Mouse (Mus musculus): ENCODE measurements around the gene Nrl. TPM values are rescaled to one million over a fixed set of nuclear protein-coding genes. Genes with fewer than 3 reads are reported as not detected.

The Nrl gene
- polyA plus RNA-seq, 1 experiment, result not detected

DNA sequence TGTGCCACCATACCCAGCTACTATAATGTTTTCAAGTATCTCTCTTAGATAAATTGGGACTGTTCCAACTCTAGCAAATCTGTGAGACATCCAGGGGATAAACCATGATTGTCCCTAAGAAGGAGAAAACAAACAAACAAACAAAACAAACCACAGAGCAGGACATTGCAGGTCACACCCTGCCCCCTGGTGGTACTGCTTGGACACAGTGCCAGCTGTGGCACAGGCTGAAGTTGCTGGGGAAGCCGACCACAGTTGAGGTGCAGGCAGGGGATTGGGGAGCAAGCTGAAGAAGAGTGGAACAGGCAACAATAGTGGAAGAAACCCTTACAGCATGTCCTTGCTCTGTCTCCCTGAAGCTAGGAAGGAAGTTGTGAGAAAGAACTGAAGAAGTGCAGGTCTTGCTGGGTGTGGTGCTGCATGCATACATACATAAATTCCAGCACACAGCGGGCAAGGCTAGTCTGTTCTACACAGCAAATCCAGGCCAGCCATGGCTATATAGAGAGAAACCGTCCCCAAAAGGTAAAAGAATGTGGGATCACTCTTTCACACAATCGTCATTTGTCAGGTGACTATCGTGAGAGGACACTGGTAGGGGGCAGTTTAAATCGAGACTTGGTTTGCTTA lies 11.4 kb upstream of the Nrl start:
- DNase-seq (ENCODE audit: low spot score), result no peak

DNA sequence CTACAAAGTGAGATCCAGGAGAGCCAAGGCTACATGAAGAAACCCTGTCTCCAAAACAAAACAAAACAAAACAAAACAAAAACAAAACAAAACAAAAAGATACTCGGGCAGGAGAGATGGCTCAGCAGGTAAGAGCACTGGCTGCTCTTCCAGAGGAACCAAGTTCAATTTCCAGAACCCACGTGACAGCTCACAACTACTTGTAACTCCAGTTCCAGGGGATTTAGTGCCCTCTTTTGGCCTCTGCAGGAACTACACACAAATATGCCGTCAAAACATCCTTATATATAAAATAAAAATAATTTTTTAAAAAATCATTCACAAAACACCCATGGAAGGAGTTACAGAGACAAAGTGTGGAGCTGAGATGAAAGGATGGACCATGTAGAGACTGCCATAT lies 3.2 kb upstream of the Nrl start:
- no peak for DNase-seq (ENCODE audit: low spot score)

GRCm38 (mm10) chr14:55526674-55527073 lies 1.9 kb upstream of the Nrl start:
- no peak for DNase-seq (ENCODE audit: low spot score)

- DNase-seq (ENCODE audit: low spot score), result no peak
Observed at GRCm38 (mm10) chr14:55524062-55524461, 719 bp downstream of the Nrl start.

DNA sequence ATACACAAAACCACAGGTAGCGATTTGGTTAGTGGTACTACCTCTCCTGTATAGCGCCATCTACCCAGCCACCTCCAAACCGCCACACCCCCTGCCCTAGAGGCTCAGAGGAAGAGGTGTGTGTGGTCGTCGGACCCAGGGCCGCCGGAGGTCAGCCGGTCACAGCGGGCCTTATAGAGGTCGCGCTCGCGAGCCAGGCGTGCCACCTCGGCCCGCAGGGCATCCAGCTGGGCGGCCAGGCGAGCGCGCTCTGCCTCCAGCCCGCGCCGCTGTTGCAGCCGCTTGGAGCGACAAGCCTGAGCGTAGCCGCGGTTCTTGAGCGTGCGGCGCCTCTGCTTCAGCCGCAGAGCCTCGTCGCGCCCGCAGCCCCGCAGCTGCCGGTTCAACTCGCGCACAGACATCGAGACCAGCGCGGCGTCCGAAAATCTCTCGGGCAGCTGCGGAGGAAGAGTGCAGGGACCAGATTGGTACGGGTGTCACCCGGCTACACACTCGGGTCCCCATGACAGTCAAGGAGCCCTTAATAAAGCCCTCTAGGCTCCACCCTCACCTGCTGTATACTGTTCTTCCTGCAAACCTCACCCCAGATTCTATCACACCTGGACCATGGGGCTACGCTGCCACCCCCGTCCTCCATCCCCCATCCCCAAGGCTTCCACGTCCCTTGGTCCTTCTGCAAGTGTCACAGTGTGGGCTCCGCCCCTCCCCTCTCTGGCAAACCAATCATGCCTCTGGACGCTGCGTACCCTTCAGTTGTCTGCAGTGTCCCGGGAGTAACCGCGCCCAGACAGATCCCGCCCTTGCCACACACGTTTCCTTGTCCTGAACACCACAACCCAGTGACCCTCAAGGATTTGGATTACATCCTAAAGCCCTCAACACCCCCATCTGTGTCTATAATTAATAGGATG lies 4.1 kb downstream of the Nrl start:
- no peak for DNase-seq (ENCODE audit: low spot score)

GRCm38 (mm10) chr14:55519604-55520003 lies 5.2 kb downstream of the Nrl start:
- DNase-seq (ENCODE audit: low spot score), result no peak

GRCm38 (mm10) chr14:55518897-55519296 lies 5.9 kb downstream of the Nrl start:
- DNase-seq (ENCODE audit: low spot score), result no peak

GRCm38 (mm10) chr14:55515846-55516245 lies 8.9 kb downstream of the Nrl start:
- no peak for DNase-seq (ENCODE audit: low spot score)

DNA sequence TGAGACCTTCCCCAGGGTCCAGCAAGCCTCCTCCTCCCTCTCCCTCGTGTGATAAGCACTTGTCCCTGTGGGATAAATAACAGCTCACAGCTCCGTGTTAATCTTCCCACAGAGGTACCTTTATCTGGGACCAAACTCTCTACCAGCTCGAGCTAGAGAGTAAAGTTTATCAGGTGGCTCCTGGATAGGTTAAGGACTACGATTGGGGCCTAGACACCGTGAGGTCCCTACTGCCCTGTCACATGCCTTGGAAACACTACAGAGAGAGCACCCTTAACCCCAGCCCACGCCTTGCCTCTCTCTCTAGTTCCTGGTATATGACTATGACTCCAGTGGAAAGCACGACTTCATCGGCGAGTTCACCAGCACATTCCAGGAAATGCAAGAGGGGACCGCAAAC lies 10.9 kb downstream of the Nrl start:
- DNase-seq (ENCODE audit: low spot score), result no peak

DNA sequence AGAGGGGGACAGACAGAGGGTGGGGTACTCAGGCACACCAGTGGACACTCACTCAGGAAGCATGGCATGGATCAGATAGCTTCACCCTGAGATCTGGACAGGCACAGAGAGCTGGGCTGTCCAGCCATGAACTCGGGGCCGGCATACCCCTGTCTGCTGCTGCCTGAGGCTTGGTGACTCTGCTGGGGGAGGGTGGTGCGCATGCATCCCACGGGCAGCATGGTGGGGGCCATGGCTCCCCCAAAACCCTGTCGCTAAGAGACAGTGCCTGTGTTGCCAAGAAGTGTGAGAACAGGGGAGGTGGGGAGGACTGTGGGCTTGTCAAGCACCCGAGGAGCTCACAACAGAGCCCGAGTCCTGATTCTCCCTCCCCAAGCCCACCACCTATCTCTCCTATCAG lies 13.7 kb downstream of the Nrl start:
- no peak for DNase-seq (ENCODE audit: low spot score)

DNA sequence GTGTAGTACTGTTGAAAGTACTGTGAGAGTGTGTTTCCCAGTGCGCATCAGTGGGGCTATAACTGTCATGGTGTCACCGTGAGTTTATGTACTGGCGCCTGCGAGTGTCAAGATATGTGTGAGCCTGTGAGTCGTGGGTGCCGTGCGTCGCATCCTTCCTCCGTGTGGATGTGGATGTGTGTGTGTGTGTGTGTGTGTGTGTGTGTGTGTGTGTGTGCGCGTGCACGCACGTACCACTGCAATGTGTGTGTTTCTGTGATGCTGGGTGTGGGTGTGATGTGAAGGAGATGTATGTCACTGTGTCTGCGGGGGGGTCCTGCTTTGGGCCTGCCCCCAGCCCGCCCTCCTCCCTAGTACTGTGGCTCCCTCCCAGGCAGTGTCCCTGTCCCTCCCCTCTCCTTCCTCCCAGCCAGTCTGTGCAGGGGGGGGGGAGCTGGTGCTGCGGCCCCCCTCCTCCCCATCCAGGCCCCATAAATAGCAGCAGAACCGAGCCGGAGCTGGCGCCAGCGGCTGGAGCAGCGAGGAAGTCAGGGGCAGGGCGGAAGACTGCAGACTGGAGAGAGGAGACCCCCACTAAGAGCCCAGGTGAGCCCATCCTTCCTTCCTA lies 14.6 kb downstream of the Nrl start, which contains the start of gene Cpne6:
Gene Cpne6, plus strand, starts transcription at position 321 of the 607 bp plus-strand sequence.
- no peak for DNase-seq (ENCODE audit: low spot score)

- no peak for DNase-seq (ENCODE audit: low spot score)
Observed at GRCm38 (mm10) chr14:55509540-55509939, 15.2 kb downstream of the Nrl start.

GRCm38 (mm10) chr14:55507801-55508200 lies 17.0 kb downstream of the Nrl start:
- DNase-seq (ENCODE audit: low spot score), result no peak

- DNase-seq (ENCODE audit: low spot score), result no peak
Observed at GRCm38 (mm10) chr14:55505612-55506011, 19.2 kb downstream of the Nrl start.

DNA sequence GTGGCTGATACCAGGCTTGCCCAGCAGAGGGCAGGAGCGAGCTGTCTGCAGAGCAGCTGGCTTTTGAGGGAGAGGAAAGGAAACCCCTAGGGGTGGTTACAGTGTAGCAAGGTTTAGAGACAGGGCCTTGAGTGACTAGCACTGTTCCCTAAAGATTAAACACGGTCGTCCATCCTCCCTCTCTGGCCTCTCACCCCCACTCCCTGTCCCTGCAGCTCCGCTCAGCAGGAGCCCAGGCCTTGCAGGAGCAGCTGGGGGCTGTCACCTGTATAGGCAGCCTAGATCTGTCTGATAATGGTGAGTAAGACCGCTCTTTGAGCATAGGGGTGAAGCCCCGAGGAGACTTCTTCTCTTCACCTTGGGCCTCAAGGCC lies 27.3 kb downstream of the Nrl start:
- DNase-seq (ENCODE audit: low spot score), result peak; percentile 83

DNA sequence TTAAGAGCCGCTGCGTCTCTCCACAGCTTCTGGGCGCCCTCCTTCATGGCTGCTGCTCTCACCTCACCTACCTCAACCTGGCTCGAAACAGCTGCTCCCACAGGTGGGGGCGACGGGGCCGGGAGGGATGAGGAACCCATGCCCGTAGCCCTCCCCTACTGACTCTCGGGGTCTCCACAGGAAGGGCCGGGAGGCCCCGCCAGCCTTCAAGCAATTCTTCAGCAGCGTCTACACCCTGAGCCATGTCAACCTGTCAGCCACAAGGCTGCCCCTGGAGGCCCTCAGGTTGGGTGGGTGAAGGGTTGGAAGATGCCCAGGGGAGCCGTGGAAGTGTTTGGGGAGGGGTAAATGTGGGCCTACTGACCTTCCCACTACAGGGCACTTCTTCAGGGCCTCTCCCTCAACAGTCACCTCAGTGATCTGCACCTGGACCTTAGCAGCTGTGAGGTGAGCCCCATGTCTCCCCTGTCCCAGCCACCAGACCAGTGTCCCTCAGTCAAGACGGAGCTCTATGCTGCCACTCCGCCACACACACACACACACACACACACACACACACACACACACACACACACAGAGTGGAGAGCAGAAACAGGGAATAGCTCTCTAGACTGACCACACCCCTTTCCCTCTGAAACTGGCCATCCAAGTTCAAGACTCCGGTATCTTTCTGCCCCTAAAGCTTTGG lies 27.9 kb downstream of the Nrl start:
- DNase-seq (ENCODE audit: low spot score), result no peak

DNA sequence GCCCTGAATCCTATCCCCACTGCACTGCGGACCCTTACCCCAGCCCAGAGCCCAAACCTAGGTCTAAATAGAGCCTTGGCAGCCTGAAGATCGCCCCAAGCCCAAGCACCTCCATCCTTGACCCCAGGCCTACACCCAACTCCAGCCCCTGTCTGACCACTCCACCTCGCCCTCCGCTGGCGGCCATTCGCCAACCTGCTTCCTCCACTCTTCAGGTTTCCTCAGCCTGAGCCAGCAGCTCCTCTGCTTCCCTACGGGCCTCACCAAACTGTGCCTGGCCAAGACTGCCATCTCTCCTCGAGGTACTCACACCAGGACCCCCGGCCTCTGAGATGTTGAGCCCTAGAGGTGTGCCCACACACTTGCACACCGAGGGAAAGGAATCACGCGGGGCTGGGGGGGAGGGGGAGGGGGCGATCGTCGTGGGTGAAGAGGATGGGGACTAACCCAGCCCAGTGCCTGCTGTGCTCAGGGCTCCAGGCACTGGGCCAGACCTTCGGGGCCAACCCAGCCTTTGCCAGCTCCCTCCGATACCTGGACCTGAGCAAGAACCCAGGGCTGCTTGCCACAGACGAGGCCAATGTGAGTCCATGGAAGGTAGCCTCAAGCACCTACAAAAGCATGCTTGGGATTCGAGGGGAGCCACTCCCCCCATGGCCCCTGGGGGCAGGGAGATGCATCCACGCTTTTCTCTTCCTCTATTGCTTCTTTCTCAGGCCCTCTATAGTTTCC lies 29.1 kb downstream of the Nrl start:
- DNase-seq (ENCODE audit: low spot score), result no peak

DNA sequence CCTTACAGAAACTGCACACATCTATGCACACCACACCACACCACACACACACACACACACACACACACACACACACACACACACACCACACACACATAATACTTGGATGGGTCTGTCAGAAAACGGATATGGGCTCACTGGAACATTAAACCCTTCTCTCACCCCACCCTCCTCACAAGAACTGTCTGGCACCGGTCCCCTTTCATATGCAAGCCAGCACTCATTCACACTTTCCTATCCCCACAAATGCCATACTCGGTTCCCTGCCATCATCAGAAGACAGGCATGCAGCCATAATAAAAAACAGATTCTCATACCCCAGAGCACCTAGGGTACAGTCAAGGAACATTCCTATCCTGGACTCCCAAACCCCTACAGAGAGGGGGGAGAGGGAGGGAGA lies 32.7 kb downstream of the Nrl start:
- DNase-seq (ENCODE audit: low spot score), result no peak

- no peak for DNase-seq (ENCODE audit: low spot score)
Observed at GRCm38 (mm10) chr14:55491291-55491833, 33.4 kb downstream of the Nrl start.

DNA sequence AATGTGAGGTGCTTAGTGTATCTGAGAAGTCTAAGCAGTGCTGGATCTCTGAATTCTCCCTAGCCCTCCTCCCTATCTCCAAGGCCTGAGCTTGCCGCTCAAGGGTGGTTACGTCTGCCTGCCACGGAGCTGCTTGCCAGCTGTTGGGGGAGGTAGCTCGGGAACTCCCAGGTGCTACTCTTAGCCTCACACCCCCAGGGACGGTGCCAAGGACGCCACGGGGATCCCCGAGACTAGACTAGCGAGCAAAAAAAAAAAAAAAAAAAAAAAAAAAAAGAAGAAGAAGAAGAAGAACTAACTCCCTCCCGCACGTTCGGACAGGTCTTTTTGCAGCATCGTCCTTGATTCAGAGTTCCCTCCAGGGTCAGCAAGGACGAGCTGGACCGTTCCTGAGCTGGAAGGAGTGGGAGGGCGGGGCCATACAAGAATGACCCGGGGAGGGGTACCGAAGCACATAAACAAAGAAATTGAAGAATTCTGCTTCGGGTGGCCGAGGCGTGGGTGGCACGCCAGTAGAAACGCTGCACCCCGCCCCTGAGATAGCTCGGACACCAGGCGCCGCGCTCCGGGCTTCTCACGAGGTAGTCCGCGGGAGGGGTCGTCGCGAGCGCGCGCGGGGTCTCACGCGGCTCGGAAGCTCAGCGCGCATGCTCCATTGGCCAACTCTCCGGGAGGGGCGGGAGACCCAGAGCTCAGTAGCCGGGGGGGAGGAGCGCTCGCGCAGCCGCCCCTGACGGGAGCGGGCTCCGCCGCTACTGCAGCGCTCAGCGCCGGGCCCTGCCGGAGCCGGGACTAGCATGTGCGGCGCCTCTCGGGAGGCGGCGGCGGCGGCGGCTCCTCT lies 34.2 kb downstream of the Nrl start, which contains the start of gene Carmil3:
Gene Carmil3, plus strand, starts transcription at position 291 of the 841 bp plus-strand sequence.
- peak; percentile 39 for DNase-seq (ENCODE audit: low spot score)
